Mouse (Mus musculus) heart, adult 2 months (tissue): ENCODE measurements around the gene Cep350. TPM values are rescaled to one million over a fixed set of nuclear protein-coding genes. Genes with fewer than 3 reads are reported as not detected.

Experiments
- DNase-seq, 2 experiments: peaks; one replicate each; pipeline ENCODE4 v3.0.0; 2021
- H3K27ac ChIP-seq: fragments of 200-600 bp; 2 replicates; pipeline ENCODE4 v1.8.1; 2022
- H3K27me3 ChIP-seq: fragments of 200-500 bp; 2 replicates; pipeline ENCODE4 v1.6.1; 2012; ENCODE audit warnings: mild to moderate bottlenecking, low read length, inconsistent platforms, mixed read lengths; ENCODE audit not compliant: control insufficient read depth, insufficient read depth
- H3K36me3 ChIP-seq: fragments of 200-500 bp; 2 replicates; pipeline ENCODE4 v1.6.1; 2012; ENCODE audit warnings: low read length, inconsistent platforms; ENCODE audit not compliant: control insufficient read depth, insufficient read depth
- H3K4me1 ChIP-seq: fragments of 200-500 bp; 2 replicates; pipeline ENCODE4 v1.6.1; 2011; ENCODE audit warnings: low read length; ENCODE audit not compliant: control insufficient read depth, insufficient read depth
- H3K4me3 ChIP-seq: fragments of 200-600 bp; 2 replicates; pipeline ENCODE4 v1.8.1; 2022
- H3K79me2 ChIP-seq: fragments of 200-500 bp; replicated peaks from 2 replicates; pipeline ENCODE4 v1.6.1; 2012; ENCODE audit warnings: mild to moderate bottlenecking, inconsistent platforms, low read length, moderate library complexity, mixed read lengths; ENCODE audit not compliant: control insufficient read depth, insufficient read depth
- H3K9ac ChIP-seq: fragments of 200-500 bp; 2 replicates; pipeline ENCODE4 v1.6.1; 2012; ENCODE audit warnings: low read depth, mild to moderate bottlenecking, control low read depth, inconsistent platforms, low read length, mixed read lengths
- CTCF ChIP-seq: fragments of 200-600 bp; IDR thresholded peaks from 2 replicates; pipeline ENCODE4 v1.8.1; 2022; ENCODE audit warnings: antibody characterized with exemption, mild to moderate bottlenecking, moderate library complexity
- EP300 ChIP-seq: fragments of 200-500 bp; IDR thresholded peaks from 2 replicates; pipeline ENCODE4 v1.6.1; 2011; ENCODE audit warnings: low read depth, low read length, control low read depth; ENCODE audit not compliant: insufficient read depth
- POLR2A ChIP-seq: fragments of 200-500 bp; IDR thresholded peaks from 2 replicates; pipeline ENCODE4 v1.6.1; 2011; ENCODE audit warnings: mild to moderate bottlenecking, low read depth, low read length, control low read depth; ENCODE audit not compliant: insufficient read depth
- WGBS: fragments of 180-500 bp; shearing (Covaris S2); methylation state at CpG from one replicate; pipeline ENCODE4 v1.1.7; 2018; 5-methylcytosine and 5-hydroxymethylcytosine counted together
- intact Hi-C: fragments of 180-260 bp; cut with DNase I; formaldehyde crosslinking; loops from one replicate; pipeline ENCODE4 v1.15.1; 2025
- polyA plus RNA-seq: library from polyadenylated mRNA; depleted of rRNA; stranded (reverse); fragments of >200 nt; gene quantifications from 2 replicates; pipeline ENCODE4 v1.2.3, GENCODE M21; 2012
- total RNA-seq, 2 experiments: library from RNA; stranded (reverse); gene quantifications; 2 replicates each; pipeline ENCODE4 v1.2.3; 2021

Gene Cep350
- total and polyA plus RNA-seq, 3 experiments, result 3.9 to 38.0 (median 37.1) TPM

DNA sequence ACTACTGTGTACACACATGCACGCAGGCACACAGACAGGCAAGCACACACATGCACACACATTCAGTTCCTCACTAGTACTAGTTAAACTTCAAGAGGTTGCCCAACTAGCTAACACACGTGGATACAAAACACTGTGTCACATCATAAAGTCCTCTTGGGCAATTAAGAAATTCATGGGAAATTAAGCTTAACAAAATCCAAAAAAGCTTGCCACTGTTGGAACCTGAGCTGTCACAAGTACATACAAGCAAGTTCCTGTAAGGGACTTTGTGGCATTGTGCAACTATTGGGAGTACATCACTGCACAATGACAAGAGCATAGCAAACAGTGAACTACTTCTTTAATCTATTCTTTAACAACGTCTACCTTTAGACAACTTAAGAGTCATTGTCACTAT lies 93.5 kb downstream of the Cep350 start:
- intact Hi-C loops, result no loop called here
- Histone ChIP-seq H3K4me3 (no peak overlapping the region), H3K4me1 (no peaks in the 10 kb centered on the region), H3K9ac (no peak overlapping the region), H3K27ac (no peak overlapping the region), H3K79me2 (no peaks in the 10 kb centered on the region), H3K36me3 (peaks cover 4% of the 10 kb centered on the region), H3K27me3 (no peaks in the 10 kb centered on the region)
- no peak for DNase-seq
- 90% methylated on average over 3 of the region's 3 CpGs for whole genome bisulfite sequencing
- no peak for TF ChIP-seq CTCF
- TF ChIP-seq POLR2A, result no peak
- no peak for TF ChIP-seq EP300

DNA sequence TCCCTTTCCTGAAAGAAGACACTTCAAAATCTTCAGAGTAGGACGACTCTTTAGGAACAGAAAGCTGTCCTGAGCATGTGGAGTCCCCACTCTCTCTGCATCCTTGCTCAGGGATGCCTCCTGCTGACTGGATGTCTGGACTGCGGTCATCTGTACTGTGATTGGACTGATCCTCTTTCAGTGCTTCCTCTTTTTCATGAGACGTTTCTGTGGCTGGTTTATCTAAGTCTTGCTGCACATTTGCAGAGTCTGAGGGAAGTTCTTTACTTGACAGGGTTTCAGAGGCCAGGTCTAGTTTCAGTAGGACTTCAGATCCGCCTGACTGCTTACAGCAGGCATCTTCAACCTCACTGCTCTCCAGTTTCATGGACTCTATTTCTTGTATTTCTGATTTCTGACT lies 110.1 kb downstream of the Cep350 start:
- WGBS, result 70% methylated on average over 4 of the region's 4 CpGs
- H3K27ac ChIP-seq, result no peak overlapping the region
- intact Hi-C loops, result loop anchor here (5.0 kb wide), 2 partner anchors 71 to 286 kb away; no protein-coding TSS in a partner anchor
- peak; percentile 53 for TF ChIP-seq CTCF
- TF ChIP-seq EP300, result no peak
- no peak for TF ChIP-seq POLR2A
- no peaks in the 10 kb centered on the region for H3K27me3 ChIP-seq
- no peaks in the 10 kb centered on the region for H3K79me2 ChIP-seq
- peak in 1 of 2 experiments; percentile 8 for DNase-seq
- no peak overlapping the region for H3K9ac ChIP-seq
- H3K4me1 ChIP-seq, result no peaks in the 10 kb centered on the region
- peaks cover 8% of the 10 kb centered on the region for H3K36me3 ChIP-seq
- H3K4me3 ChIP-seq, result no peak overlapping the region

DNA sequence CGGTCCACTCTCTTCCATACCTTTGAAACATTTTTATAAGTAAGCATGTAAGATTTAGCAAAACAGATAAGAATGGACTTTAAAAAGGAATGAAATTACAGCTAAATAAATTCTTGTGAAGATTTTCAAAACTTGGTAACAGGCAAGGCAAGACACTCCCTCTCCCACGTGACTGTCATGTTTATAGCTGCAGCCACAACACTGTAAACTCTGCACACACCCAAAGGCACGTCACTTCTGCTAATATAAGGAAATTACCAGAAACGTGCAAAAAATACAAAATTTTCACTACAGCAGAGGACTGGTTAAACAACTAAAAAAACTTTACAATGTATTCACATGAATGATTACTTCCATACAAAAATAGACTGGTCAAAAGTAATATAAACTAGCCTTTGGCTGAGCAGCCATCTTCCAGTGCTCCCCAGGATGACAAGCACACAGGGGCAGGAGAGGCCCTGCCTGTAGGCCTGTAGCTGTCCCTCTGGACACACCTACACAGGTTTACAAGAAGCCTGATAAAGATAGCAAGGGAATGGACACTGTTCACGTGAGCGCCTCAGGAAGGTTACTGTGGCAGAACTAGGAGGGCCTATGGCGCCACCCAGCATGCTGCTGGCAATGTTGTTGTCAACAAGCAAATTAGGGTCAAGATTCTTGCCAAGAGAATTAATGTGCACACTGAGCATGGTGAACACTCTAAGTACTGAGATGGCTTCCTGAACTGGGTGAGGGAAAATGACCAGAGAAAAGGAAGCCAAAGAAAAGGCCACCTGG lies 117.9 kb downstream of the Cep350 start:
- 84% methylated on average over 7 of the region's 7 CpGs for WGBS
- intact Hi-C loops, result no loop called here
- DNase-seq, result no peak

DNA sequence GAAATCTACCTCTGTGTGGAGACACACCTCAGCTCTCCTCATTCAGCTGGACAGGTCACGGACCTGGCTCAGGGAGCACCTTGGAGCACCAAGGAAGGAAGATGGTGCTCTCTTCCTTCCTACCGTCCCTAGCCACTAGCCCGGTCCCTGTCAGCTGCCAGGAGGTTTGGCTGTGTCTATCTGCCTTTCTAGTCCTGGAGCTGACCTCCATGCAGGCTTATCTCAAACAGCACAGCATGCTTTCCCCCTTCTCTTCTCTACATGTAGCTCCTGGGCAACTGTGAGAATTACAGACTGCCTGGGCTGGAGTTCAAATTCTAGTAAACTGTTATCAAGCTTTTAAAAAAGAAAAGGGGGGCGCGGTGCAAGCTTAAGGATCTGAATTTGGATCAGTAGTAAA lies 120.0 kb downstream of the Cep350 start:
- 68% methylated on average over 5 of the region's 5 CpGs for WGBS

More for the DNA sequence above, 117.9 kb downstream of the Cep350 start:
- TF ChIP-seq EP300, result no peak
- no peak for TF ChIP-seq POLR2A
- no peak for TF ChIP-seq CTCF
- H3K27me3 ChIP-seq, result no peaks in the 10 kb centered on the region
- H3K79me2 ChIP-seq, result no peaks in the 10 kb centered on the region
- H3K36me3 ChIP-seq, result peaks cover 8% of the 10 kb centered on the region
- no peak overlapping the region for H3K4me3 ChIP-seq
- no peak overlapping the region for H3K27ac ChIP-seq
- no peak overlapping the region for H3K9ac ChIP-seq
- H3K4me1 ChIP-seq, result no peaks in the 10 kb centered on the region

DNA sequence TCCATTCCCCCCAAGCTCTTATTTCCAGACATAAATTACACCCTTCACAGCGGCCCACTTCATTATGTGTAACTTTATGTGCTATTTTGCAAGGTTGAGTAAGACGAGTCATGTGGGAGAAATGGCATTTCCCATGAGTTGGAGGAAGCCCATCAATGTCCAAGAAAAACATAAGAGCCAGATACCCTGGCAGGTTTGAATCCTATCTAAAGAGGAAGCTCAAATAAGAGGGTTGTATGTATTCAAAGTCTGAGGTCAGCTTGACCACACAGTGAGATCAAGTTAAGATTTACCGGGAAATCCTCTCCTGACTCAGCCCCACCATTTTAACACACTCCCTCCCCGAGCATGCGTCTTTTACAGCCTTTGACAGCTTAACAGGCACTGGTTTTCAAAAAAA lies 128.8 kb downstream of the Cep350 start:
- 39% methylated on average over 5 of the region's 5 CpGs for WGBS
- Histone ChIP-seq H3K36me3 (peaks cover 5% of the 10 kb centered on the region; the same call in 1 of the 2 replicates), H3K4me3 (no peak overlapping the region), H3K27me3 (no peaks in the 10 kb centered on the region), H3K9ac (no peak overlapping the region), H3K79me2 (no peaks in the 10 kb centered on the region), H3K4me1 (no peaks in the 10 kb centered on the region), H3K27ac (no peak overlapping the region)
- intact Hi-C loops, result loop anchor here (5.0 kb wide), 1 partner anchor 47 kb away; no protein-coding TSS in a partner anchor
- no peak for TF ChIP-seq CTCF
- no peak for TF ChIP-seq POLR2A
- no peak for TF ChIP-seq EP300
- no peak for DNase-seq

More for the DNA sequence above, 120.0 kb downstream of the Cep350 start:
- intact Hi-C loops, result no loop called here
- Histone ChIP-seq H3K4me1 (no peaks in the 10 kb centered on the region), H3K27ac (no peak overlapping the region), H3K36me3 (peaks cover 9% of the 10 kb centered on the region), H3K79me2 (no peaks in the 10 kb centered on the region), H3K9ac (no peak overlapping the region), H3K27me3 (no peaks in the 10 kb centered on the region), H3K4me3 (no peak overlapping the region)
- TF ChIP-seq POLR2A (no peak), CTCF (no peak), EP300 (no peak)
- DNase-seq, result no peak

DNA sequence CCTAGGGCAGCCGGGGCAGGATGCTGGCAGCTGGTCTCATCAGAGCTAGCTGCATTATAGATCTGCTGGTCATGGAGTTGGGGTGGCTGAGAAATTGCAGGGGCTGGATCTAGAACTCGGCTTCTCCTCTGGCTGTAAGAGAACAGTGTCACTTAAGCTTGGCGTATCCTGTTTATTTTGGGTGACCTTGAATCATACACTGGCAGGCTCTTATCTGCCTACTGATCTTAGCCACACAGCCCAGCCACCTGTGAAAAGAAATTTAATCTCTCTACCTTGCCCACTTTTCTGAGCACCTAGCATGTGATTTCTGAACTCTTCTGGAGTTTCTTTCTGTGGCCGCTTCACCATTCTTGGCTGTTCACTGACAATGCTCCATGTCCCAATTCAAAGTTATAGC lies 129.5 kb downstream of the Cep350 start:
- intact Hi-C loops, result loop anchor here (5.0 kb wide), 1 partner anchor 46 kb away; no protein-coding TSS in a partner anchor
- DNase-seq, result no peak
- Histone ChIP-seq H3K36me3 (peaks cover 5% of the 10 kb centered on the region; the same call in 1 of the 2 replicates), H3K4me3 (no peak overlapping the region), H3K4me1 (no peaks in the 10 kb centered on the region), H3K27ac (no peak overlapping the region), H3K27me3 (no peaks in the 10 kb centered on the region), H3K9ac (no peak overlapping the region), H3K79me2 (no peaks in the 10 kb centered on the region)
- WGBS, result 54% methylated on average over 4 of the region's 4 CpGs
- TF ChIP-seq EP300 (no peak), CTCF (no peak), POLR2A (no peak)
